Mouse (Mus musculus): Measurements from ENCODE around the gene Comt.

- no peak for TF ChIP-seq GATA1 (IDR thresholded peaks at IDR 0.05; ENCODE audit: low read length)
- TF ChIP-seq TAL1 (IDR thresholded peaks at IDR 0.05; ENCODE audit: low read length), result no peak
Observed at GRCm38 (mm10) chr16:18393595-18393994, 33.1 kb downstream of the Comt start.
